Mouse (Mus musculus) forelimb bud, embryonic 11.5 days (tissue): ENCODE data around the gene Tbc1d10a.

Experiments used
- DNase-seq: peaks from one replicate; pipeline ENCODE4 v3.0.0-alpha.2; 2012; ENCODE audit warnings: low read depth, low spot score

Gene Tbc1d10a

GRCm38 (mm10) chr11:4236546-4237067 lies 50.0 kb downstream of the Tbc1d10a start:
- DNase-seq = no peak

- no peak for DNase-seq
Measured at GRCm38 (mm10) chr11:4237389-4237912, 50.9 kb downstream of the Tbc1d10a start.

GRCm38 (mm10) chr11:4238167-4238566 lies 51.6 kb downstream of the Tbc1d10a start:
- no peak for DNase-seq

GRCm38 (mm10) chr11:4239691-4240090 lies 53.1 kb downstream of the Tbc1d10a start:
- no peak for DNase-seq

- DNase-seq = no peak
Measured at GRCm38 (mm10) chr11:4240151-4240550, 53.6 kb downstream of the Tbc1d10a start.

- DNase-seq = no peak
Measured at GRCm38 (mm10) chr11:4241180-4241579, 54.6 kb downstream of the Tbc1d10a start.

GRCm38 (mm10) chr11:4246126-4246525 lies 59.5 kb downstream of the Tbc1d10a start:
- no peak for DNase-seq

- no peak for DNase-seq
Measured at GRCm38 (mm10) chr11:4246623-4247022, 60.0 kb downstream of the Tbc1d10a start.

- DNase-seq = no peak
Measured at GRCm38 (mm10) chr11:4247201-4247959, 60.8 kb downstream of the Tbc1d10a start.

GRCm38 (mm10) chr11:4249151-4249550 lies 62.6 kb downstream of the Tbc1d10a start:
- DNase-seq = no peak

- DNase-seq = no peak
Measured at GRCm38 (mm10) chr11:4250290-4250689, 63.7 kb downstream of the Tbc1d10a start.

GRCm38 (mm10) chr11:4251376-4251775 lies 64.8 kb downstream of the Tbc1d10a start:
- no peak for DNase-seq

GRCm38 (mm10) chr11:4252886-4253285 lies 66.3 kb downstream of the Tbc1d10a start:
- DNase-seq = no peak

GRCm38 (mm10) chr11:4256846-4257607 lies 70.4 kb downstream of the Tbc1d10a start, which contains the start of gene Lif:
Gene Lif, plus strand, starts transcription at chr11:4257557.
- no peak for DNase-seq

- no peak for DNase-seq
Measured at GRCm38 (mm10) chr11:4257756-4258155, 71.2 kb downstream of the Tbc1d10a start.

GRCm38 (mm10) chr11:4258657-4259082 lies 72.1 kb downstream of the Tbc1d10a start:
- peak; percentile 84 for DNase-seq

GRCm38 (mm10) chr11:4260463-4261187 lies 74.0 kb downstream of the Tbc1d10a start:
- DNase-seq = no peak

GRCm38 (mm10) chr11:4261188-4261494 lies 74.6 kb downstream of the Tbc1d10a start:
- no peak for DNase-seq

GRCm38 (mm10) chr11:4261969-4262368 lies 75.4 kb downstream of the Tbc1d10a start:
- no peak for DNase-seq

GRCm38 (mm10) chr11:4262847-4263246 lies 76.3 kb downstream of the Tbc1d10a start:
- no peak for DNase-seq

- DNase-seq = no peak
Measured at GRCm38 (mm10) chr11:4263296-4263695, 76.7 kb downstream of the Tbc1d10a start.

GRCm38 (mm10) chr11:4264066-4264465 lies 77.5 kb downstream of the Tbc1d10a start:
- DNase-seq = no peak
